Mouse (Mus musculus) embryonic stem cell, embryonic (primary cell): Measurements from ENCODE around the gene Cd164.

Source experiments
- CTCF ChIA-PET, 4 experiments: fragments of 300-600 bp in 2 of 4; fragments of 350-600 bp in 2 of 4; sonication (Branson Sonifier 250); formaldehyde crosslinking; loops; one replicate each; lab custom pipeline; 2022; ENCODE audit warnings: inconsistent platforms in 2 of 4; lab: Charles Lee
- POLR2A ChIA-PET, 4 experiments: fragments of 300-600 bp in 2 of 4; fragments of 350-600 bp in 2 of 4; sonication (Branson Sonifier 250); formaldehyde crosslinking; loops; one replicate each; lab custom pipeline; 2022; ENCODE audit warnings: antibody characterized with exemption in 4 of 4, inconsistent platforms in 1 of 4; lab: Charles Lee

Gene Cd164

DNA sequence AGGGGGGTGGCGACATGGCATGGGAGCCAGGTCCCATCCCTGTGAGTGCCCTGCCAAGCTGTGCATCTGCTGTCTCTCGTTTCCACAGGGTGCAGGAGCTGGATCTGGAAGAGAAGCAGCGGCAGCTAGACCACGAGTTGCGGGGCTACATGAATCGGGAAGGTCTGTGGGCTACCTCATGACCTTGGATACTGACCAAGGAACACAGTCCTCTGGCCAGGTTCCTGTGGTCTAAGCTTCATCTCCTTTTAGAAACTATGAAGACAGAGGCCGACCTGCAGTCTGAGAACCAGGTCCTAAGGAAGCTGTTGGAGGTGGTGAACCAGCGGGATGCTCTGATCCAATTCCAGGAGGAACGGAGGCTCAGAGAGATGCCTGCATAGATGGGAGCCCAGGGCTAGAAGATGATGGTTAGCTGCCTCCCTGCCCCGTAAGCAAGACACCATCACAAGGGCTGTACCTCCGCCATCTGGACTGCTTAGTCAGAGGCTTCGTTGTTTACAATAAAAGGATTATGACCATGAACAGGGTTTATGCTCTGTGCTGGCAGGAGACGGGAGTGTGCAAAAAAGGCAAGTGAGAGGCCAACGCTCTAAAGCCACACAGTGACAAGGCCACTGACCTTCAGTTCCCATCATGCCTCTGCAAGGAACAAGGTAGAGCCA is 32.6 kb upstream of the Cd164 start:
- POLR2A ChIA-PET: interaction anchor here in 3 of 4 experiments (0.8 to 6.5 kb wide), 15 partner anchors 9 to 196 kb away, joined by 3 to 45 read pairs (median 4); partner anchors contain the start of genes Zbtb24 (in 2 of the 3), Cd164 (in 1 of the 3) and Mical1 (in 1 of the 3)
- CTCF ChIA-PET: interaction anchor here in 2 of 4 experiments (0.6 to 1.1 kb wide), 3 partner anchors 19 to 204 kb away, joined by 3 to 4 read pairs (median 4); no protein-coding TSS in a partner anchor

DNA sequence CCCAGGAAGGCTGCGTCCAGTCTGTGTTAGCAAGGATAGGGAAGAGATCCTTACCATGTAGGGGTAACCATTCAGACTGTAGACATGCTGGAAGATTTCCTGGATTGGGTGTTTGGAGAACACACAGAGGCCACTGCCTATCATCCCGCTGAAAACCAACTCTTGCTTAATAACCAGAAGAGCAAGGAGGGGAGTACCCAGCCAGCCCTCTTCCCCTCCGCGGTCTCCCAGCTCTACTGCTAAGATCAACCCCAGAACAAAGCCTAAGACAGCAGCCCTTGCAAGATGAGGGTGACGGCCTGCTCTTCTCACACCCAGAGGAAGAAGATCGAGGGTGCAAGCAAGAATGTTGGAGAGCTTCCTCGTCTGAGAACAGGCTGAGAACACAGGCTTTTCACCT is 30.3 kb upstream of the Cd164 start:
- POLR2A ChIA-PET: interaction anchor here in 3 of 4 experiments (0.6 to 6.5 kb wide), 19 partner anchors 8 to 222 kb away, joined by 3 to 45 read pairs (median 5); partner anchors contain the start of genes Zbtb24 (in 3 of the 3) and Mical1 (in 1 of the 3)
- CTCF ChIA-PET: interaction anchor here in 1 of 4 experiments (1.9 kb wide), 1 partner anchor 11 kb away, joined by 8 read pairs; no protein-coding TSS in a partner anchor

DNA sequence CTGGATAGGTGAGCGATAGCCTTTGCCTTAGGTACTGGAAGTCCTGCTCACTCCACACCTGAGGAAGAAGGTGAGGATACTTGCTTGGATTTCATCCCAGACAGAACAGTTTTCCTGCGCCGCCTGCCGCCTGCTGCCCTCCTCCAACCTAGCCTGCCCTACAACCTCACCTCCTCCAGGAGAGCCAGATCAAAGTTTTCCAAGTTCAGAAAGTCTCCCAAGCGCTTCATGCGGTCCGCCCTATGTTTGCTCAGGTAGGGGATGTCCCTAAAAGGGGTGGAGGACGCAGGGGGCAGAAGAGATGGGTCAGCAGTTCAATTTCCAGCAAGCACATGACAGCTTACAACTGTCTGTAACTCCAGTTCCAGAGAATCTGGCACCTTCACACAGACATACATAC is 29.9 kb upstream of the Cd164 start:
- ChIA-PET CTCF (interaction anchor here in 2 of 4 experiments (0.5 to 1.9 kb wide), 4 partner anchors 12 to 1089 kb away, joined by 3 to 8 read pairs (median 3); no protein-coding TSS in a partner anchor), POLR2A (interaction anchor here in 3 of 4 experiments (0.5 to 6.5 kb wide), 30 partner anchors 8 to 396 kb away, joined by 3 to 45 read pairs (median 4); partner anchors contain the start of genes Zbtb24 (in 3 of the 3), Mical1 (in 2 of the 3), Ak9 (in 1 of the 3) and Cd164 (in 1 of the 3))

DNA sequence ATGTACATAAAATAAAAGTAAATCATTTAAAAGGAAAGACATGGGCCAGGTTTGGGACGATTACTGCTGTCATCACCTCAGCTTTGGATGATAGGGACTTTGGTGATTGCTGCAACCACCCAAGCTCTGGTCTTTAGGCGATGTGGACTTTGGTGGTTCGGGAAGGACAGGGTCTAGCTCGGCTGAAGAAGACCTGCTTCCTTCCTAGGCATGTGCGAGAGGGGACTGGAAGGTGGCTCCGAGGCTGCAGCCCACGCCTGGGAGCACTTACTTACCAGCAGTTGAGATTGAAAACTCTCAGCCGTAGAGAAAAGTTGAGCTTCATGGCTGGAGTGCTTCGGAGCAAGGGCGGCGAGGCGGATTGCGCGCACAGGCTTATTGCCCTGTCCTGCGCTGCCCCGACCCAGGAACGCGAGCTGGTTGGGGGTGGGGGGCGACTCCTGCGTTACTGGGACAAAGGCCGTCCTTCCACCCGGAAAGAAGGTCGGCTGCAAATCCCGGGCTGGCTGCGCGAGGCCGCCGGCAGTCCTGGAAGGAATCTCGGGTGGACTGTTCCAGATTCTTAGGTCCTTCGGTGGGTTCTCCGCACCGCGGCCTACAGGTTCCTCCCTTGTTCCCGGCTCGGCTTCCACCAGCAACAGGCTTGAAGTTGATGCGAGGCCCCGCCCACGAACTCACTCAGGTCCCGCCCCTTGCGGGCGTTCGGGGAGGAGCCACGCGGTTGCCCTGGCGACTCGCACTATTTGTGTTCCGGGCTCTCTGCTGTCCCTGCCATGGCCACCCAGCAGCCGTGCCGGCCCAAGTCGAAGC is 29.3 kb upstream of the Cd164 start, which contains the start of the genes Smpd2 and Ppil6:
Gene Smpd2, minus strand, starts transcription at position 662 of the 810 bp plus-strand sequence.
Gene Ppil6, plus strand, starts transcription at position 732 of the 810 bp plus-strand sequence.
- ChIA-PET CTCF (interaction anchor here in 2 of 4 experiments (0.5 to 1.9 kb wide), 4 partner anchors 12 to 1089 kb away, joined by 3 to 8 read pairs (median 3); no protein-coding TSS in a partner anchor), POLR2A (interaction anchor here (0.5 to 6.5 kb wide), 38 partner anchors 8 to 1421 kb away, joined by 3 to 45 read pairs (median 4); partner anchors contain the start of genes Zbtb24 (in 3 of the 4), Mical1 (in 2 of the 4), Ak9 (in 1 of the 4) and Cd164 (in 1 of the 4))

DNA sequence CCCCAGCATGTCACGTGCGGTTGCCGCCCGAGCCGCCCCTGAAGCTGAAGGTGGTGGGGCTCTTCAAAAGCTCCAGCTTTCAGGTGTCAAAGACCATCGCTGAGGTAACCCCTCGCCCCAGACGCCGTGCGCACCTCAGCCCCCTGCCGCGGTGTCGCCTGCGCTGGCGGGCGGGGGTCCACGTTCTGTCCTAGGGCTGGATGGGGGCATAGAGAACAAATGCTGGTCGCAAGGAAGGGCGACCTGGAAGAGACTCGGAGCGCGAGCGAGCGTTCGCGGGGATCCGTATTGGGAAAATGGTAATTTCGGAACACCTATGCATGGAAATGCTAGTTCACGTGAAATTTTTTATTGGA is 28.7 kb upstream of the Cd164 start:
- ChIA-PET POLR2A (interaction anchor here in 3 of 4 experiments (0.6 to 6.5 kb wide), 32 partner anchors 9 to 187 kb away, joined by 3 to 45 read pairs (median 4); partner anchors contain the start of genes Zbtb24 (in 3 of the 3), Mical1 (in 2 of the 3), Ak9 (in 1 of the 3) and Cd164 (in 1 of the 3)), CTCF (interaction anchor here in 1 of 4 experiments (1.1 to 1.9 kb wide), 2 partner anchors 13 to 56 kb away, joined by 3 to 8 read pairs; no protein-coding TSS in a partner anchor)

DNA sequence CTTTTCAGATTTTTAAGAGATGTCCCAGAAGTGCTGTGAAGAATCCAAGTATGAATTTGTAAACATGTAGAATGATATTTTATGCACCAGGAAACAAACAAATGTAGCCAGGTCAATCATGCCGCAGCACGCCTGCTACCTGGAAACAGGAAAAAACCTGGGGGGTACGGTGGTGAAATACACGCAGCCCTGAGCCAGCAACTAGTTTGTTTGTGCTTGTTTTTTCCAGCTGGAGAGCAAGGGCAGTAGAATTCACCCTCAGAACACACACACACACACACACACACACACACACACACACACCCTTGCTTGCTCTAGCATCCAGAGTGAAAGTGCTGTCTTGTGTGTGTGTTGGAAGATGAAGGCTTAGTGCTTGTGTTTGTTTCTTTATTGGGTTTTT is 28.1 kb upstream of the Cd164 start:
- POLR2A ChIA-PET: interaction anchor here in 2 of 4 experiments (0.6 to 6.5 kb wide), 15 partner anchors 10 to 543 kb away, joined by 3 to 45 read pairs (median 5); partner anchors contain the start of genes Cd164 (in 1 of the 2), Mical1 (in 1 of the 2) and Zbtb24 (in 1 of the 2)
- CTCF ChIA-PET: interaction anchor here in 1 of 4 experiments (0.6 kb wide), 1 partner anchor 199 kb away, joined by 4 read pairs; no protein-coding TSS in a partner anchor

DNA sequence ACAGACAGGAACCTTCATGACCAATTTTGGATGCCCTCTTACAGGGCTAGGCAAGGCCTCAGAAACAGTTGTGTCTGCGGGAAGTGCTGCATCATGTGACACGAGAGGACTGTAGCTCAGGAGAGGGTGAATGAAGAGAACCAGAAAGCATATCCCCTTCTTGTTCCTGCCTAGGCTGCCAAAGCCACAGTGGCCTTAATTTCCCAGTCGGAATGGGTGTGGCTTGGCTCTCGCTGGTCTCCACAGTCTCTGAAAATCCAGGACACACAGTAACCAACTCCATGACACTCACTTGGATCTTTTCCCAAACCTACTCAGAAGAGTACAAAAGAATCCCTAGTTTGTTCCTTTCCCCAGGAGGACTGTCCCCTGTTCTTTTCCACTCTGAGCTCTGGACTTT is 18.3 kb upstream of the Cd164 start:
- CTCF ChIA-PET: interaction anchor here in 3 of 4 experiments (1.2 to 1.6 kb wide), 4 partner anchors 9 to 182 kb away, joined by 3 to 5 read pairs (median 3); no protein-coding TSS in a partner anchor
- POLR2A ChIA-PET: interaction anchor here in 3 of 4 experiments (0.5 to 8.1 kb wide), 27 partner anchors 11 to 828 kb away, joined by 3 to 65 read pairs (median 4); partner anchors contain the start of genes Cd164 (in 2 of the 3), Ppil6 (in 2 of the 3), Smpd2 (in 2 of the 3) and Zbtb24 (in 2 of the 3)

DNA sequence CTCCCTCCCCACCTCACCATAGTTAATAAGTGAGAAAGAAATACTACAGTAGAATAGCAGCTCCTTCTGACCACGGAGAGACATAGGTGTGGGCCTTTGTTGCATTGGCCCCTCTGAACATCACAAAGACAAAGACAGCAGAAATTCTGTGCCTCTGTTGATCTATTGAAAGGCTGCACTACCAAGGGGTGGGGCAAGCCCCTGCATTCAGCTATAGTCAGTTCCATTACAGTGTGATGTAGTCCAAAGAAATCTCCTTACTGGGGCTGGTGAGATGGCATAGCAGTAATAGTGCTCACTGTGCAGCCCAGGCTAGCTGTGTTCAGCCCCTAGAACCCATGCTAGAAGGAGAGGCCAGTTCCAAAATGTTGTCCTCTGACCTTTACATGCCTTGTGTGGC is 14.2 kb upstream of the Cd164 start:
- ChIA-PET CTCF (interaction anchor here (0.6 to 4.3 kb wide), 34 partner anchors 13 to 601 kb away, joined by 3 to 48 read pairs (median 5); partner anchors contain the start of genes Cd164 (in 2 of the 4) and Ak9 (in 1 of the 4)), POLR2A (interaction anchor here in 3 of 4 experiments (0.6 to 8.1 kb wide), 22 partner anchors 10 to 225 kb away, joined by 3 to 65 read pairs (median 4); partner anchors contain the start of genes Cd164 (in 3 of the 3) and Zbtb24 (in 3 of the 3))

DNA sequence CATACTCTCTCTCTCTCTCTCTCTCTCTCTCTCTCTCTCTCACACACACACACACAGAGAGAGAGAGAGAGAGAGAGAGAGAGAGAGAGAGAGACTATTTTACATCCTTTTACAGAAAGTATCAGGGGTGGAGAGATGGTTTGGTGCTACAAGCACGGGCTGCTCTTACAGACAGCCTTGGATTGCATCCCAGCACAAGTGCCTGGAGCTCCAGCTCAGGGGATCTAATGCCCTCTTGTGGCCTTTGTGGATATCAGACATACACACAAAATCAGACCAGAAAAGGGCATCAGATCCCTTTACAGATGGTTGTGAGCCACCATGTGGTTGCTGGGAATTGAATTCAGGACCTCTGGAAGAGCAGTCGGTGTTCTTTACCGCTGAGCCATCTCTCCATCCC is 13.8 kb upstream of the Cd164 start:
- POLR2A ChIA-PET: interaction anchor here (0.6 to 8.1 kb wide), 23 partner anchors 13 to 1165 kb away, joined by 3 to 65 read pairs (median 6); partner anchors contain the start of genes Cd164 (in 3 of the 4) and Zbtb24 (in 3 of the 4)
- CTCF ChIA-PET: interaction anchor here (0.6 to 4.3 kb wide), 40 partner anchors 13 to 792 kb away, joined by 3 to 48 read pairs (median 5); partner anchors contain the start of genes Cd164 (in 2 of the 4) and Ak9 (in 1 of the 4)

DNA sequence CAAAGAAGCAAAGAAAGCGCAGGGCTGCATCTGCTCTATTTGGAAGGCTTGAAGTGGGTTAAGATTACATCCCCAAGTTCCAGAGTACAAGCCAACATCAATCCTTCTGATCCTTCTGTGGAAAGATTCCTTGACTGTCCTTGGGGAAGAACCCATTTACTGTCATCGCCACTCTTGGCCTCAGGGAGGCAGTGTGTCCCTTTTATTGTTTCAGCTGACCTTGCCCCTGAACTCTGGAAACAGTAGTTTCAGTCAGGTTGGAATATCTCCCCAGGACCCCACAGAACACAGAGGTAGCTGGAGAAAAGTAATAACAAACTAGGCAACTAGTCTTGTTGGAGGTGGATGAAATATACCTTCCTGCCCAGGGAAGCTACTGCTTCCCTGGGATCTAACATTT is 10.1 kb upstream of the Cd164 start:
- CTCF ChIA-PET: interaction anchor here (0.6 to 1.8 kb wide), 16 partner anchors 8 to 786 kb away, joined by 3 to 13 read pairs (median 4); partner anchors contain the start of gene Cd164 (in 1 of the 4)

DNA sequence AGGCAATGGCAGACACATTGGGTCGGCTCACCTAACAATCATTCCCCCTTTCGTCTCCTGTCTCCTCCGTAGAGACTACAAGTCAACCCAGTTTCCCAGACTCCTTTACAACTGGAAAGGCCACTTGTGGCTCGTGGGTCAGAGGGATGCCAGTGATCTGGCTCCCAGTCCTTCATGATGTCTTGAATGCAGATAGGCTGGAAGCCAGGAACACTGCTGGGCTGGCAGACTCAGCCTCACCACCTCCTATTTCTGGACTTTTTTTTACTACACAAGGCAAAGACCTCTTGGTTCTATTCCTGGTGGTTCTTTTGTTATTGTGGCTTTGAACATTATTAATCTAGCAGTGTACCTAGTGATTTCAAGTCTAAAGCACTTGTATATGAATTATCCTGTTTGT is 4.9 kb upstream of the Cd164 start:
- CTCF ChIA-PET: interaction anchor here in 2 of 4 experiments (0.9 kb wide), 2 partner anchors 176 kb away, joined by 4 read pairs; no protein-coding TSS in a partner anchor
- POLR2A ChIA-PET: interaction anchor here in 1 of 4 experiments (0.5 to 1.3 kb wide), 3 partner anchors 10 to 166 kb away, joined by 3 read pairs; no protein-coding TSS in a partner anchor

More for the DNA sequence above, 10.1 kb upstream of the Cd164 start:
- POLR2A ChIA-PET: interaction anchor here in 3 of 4 experiments (0.9 to 2.6 kb wide), 6 partner anchors 10 to 174 kb away, joined by 4 to 14 read pairs (median 8); partner anchors contain the start of gene Cd164 (in 3 of the 3)

DNA sequence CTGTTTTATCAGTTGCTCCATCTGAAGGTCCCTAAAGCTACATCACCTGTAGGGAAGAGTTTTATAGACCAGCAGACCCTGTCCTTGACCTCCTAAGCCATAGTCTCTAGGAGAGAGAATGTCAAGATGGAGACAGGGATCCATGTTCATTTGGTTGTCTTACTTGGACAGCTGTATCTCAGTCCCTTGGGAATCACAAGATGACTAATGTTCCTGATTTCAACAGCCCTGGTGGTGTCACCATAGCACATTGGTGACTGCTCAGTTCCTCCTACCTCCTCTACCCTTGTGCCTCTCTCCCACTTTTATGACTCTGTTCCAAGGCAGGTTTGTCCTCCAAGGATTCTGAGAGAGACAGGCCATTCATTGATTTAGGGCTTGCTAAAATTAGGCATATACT is 4.3 kb upstream of the Cd164 start:
- CTCF ChIA-PET: interaction anchor here in 1 of 4 experiments (1.8 kb wide), 1 partner anchor 168 kb away, joined by 6 read pairs; no protein-coding TSS in a partner anchor

DNA sequence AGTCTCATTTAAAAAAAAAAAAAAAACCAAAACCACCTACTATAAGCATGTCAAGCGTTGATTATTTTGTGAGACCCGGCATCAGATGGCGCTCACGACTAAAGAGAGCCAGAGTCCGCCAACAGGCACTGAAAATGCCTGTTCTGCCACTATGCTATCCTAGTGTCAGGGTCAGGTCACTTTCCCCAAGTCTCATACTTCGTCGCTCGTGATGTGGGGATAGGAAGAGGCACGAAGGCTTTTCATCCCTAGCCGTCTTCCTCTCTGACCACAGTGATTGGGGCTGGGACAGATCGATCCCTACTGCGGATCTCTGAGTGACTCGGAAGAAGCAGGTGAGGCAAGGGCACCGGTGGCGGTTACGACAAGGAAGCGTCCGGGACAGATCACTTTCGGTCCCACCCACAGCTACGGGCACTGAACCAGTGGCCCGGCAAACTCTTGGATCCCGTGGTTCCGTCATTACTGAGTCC is 670 bp upstream of the Cd164 start:
- ChIA-PET CTCF (interaction anchor here (0.6 to 2.6 kb wide), 31 partner anchors 9 to 369 kb away, joined by 3 to 22 read pairs (median 4); partner anchors contain the start of gene Ak9 (in 1 of the 4)), POLR2A (interaction anchor here (0.5 to 6.5 kb wide), 196 partner anchors 8 to 1787 kb away, joined by 3 to 94 read pairs (median 5); partner anchors contain the start of genes Zbtb24 (in 3 of the 4), Ak9 (in 2 of the 4), Cdc40 (in 2 of the 4) and Gtf3c6 (in 2 of the 4))

More for the DNA sequence above, 4.3 kb upstream of the Cd164 start:
- POLR2A ChIA-PET: interaction anchor here in 3 of 4 experiments (0.9 to 1.5 kb wide), 6 partner anchors 10 to 175 kb away, joined by 3 to 5 read pairs (median 4); no protein-coding TSS in a partner anchor

DNA sequence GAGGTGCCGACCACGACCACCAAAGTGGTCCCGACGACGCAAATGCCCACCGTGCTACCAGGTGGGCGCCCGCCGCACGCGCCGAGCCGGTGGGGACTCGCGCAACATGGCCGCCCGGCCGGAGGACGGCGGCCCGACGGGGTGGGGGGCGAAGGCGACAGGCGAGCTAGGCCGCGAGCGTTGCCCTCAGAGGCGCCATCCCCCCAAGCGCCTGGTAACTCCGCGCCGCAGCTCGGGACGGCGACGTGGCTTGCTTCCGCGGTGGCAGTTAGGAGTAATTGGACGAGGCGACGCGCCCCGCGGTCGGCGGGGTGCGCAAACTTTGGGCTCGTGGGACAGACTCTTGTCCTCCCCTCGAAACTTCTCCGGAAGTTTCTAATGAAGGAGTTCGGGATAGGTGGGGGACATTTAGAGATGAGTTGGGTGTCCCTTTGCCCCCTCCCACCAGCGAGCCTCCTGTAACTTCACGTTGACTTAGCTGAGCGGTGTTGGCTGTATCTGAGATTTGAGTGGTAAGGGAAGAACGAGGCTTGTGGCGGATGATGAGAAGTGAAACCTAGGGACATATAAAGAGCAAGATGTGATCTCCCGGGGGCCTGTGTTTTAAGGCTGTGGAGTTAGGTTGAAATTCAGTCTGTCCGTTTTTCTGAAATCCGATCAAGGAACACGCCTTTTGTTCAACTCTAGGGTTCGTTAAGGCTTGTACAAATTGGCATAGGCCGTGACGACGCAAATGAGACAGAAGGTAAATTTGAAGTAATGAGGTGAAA is 611 bp downstream of the Cd164 start:
- ChIA-PET POLR2A (interaction anchor here (0.7 to 6.5 kb wide), 132 partner anchors 8 to 1788 kb away, joined by 3 to 94 read pairs (median 6); partner anchors contain the start of genes Mical1 (in 2 of the 4), Zbtb24 (in 2 of the 4), Ak9 (in 1 of the 4) and Ccdc162 (in 1 of the 4)), CTCF (interaction anchor here (1.0 to 2.6 kb wide), 11 partner anchors 10 to 216 kb away, joined by 3 to 22 read pairs (median 7); partner anchors contain the start of gene Ak9 (in 1 of the 4))

DNA sequence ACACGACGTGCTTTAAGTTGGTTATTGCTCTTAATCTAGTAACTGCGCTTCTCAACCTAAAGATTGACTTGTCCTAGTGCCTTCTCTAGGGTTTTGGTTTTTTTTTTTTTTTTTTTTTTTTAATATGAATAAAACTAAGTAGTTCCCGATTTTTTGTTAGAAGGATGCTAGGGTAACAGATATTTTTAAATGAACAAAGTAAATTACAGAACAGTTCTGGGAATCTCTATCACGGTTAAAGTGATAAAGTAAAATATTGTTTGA is 1.1 kb downstream of the Cd164 start:
- CTCF ChIA-PET: interaction anchor here in 2 of 4 experiments (2.2 to 2.6 kb wide), 3 partner anchors 11 to 162 kb away, joined by 6 to 19 read pairs (median 8); no protein-coding TSS in a partner anchor
- POLR2A ChIA-PET: interaction anchor here (0.8 to 6.5 kb wide), 40 partner anchors 8 to 1263 kb away, joined by 3 to 94 read pairs (median 9); partner anchors contain the start of genes Mical1 (in 1 of the 4), Sec63 (in 1 of the 4) and Snx3 (in 1 of the 4)
